Mouse (Mus musculus): ENCODE results near the gene Sds.

- TF ChIP-seq GATA1 (IDR thresholded peaks at IDR 0.05; ENCODE audit: low read length), result no peak
- TF ChIP-seq TAL1 (IDR thresholded peaks at IDR 0.05; ENCODE audit: low read length), result no peak
Observed at GRCm38 (mm10) chr5:120511643-120512220, 35.4 kb downstream of the Sds start.
